19 mouse cellular contexts compared by ENCODE assay signal in the genomic region with DNA sequence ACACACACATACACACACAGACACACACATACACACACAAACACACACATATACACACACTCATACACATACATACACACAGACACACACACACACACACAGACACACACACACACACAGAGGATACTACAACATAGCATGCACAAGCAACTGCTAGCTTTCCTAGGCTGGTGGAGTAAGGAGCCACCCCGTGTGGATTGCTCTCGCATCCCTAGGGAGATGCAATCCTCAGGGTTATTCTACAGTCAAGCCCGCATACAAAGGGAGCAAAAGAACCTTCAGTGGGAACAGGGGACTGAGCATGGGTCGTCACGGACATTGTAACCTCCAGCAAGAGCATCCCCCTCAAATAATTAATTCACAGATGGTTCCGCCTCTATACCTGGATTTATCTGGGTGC.
"Had no signal": no experiment of that assay in that cellular context is flagged by ENCODE, and none has a peak within 500 bp of the region (broad histone marks: within the 10 kb centered on the region; RNA-seq: fewer than 3 reads in every experiment).

No protein-coding gene starts in this region.

- H3K4me2 ChIP-seq: limb, embryonic 12.5 days; limb, embryonic 15.5 days; liver, embryonic 11.5 days; lung, embryonic 14.5 days; midbrain, embryonic 12.5 days; midbrain, embryonic 15.5 days; stomach, embryonic 15.5 days had no signal

- H3K36me3 ChIP-seq: limb, embryonic 12.5 days; limb, embryonic 15.5 days; midbrain, embryonic 12.5 days; midbrain, embryonic 15.5 days; stomach, embryonic 15.5 days had no signal

- H3K4me1 ChIP-seq: limb, embryonic 12.5 days; limb, embryonic 15.5 days; midbrain, embryonic 15.5 days; stomach, embryonic 15.5 days had no signal

- H3K27ac ChIP-seq: limb, embryonic 12.5 days; limb, embryonic 15.5 days; liver, embryonic 14.5 days; macrophage; midbrain, embryonic 12.5 days; midbrain, embryonic 15.5 days; stomach, embryonic 15.5 days had no signal

- ATAC-seq: liver, postnatal 0 days; lung, postnatal 0 days; midbrain, embryonic 15.5 days had no signal

- H3K4me3 ChIP-seq: limb, embryonic 12.5 days; limb, embryonic 15.5 days; midbrain, embryonic 12.5 days; midbrain, embryonic 15.5 days; stomach, embryonic 15.5 days had no signal

- H3K9me3 ChIP-seq: limb, embryonic 15.5 days; midbrain, embryonic 15.5 days; stomach, embryonic 15.5 days had no signal

- H3K27me3 ChIP-seq: limb, embryonic 12.5 days; limb, embryonic 15.5 days; midbrain, embryonic 12.5 days; midbrain, embryonic 15.5 days; stomach, embryonic 15.5 days had no signal

- DNase-seq: kidney, adult 9 months; kidney, postnatal 14 days; kidney, postnatal 4 days; left cerebral cortex, postnatal 4 days; liver, postnatal 0 days; lung, embryonic 14.5 days; retina, postnatal 1 day; right cerebral cortex, postnatal 25 days; spleen, adult 18-20 months; thymus, postnatal 36 days had no signal

- H3K9ac ChIP-seq: limb, embryonic 12.5 days; limb, embryonic 15.5 days; liver, embryonic 14.5 days; liver, postnatal 0 days; lung, embryonic 14.5 days; midbrain, embryonic 12.5 days; midbrain, embryonic 15.5 days; stomach, embryonic 15.5 days had no signal
